Mouse (Mus musculus): ENCODE data around the gene Btla. TPM values are rescaled to one million over a fixed set of nuclear protein-coding genes. Genes with fewer than 3 reads are reported as not detected.

The Btla gene
- polyA plus RNA-seq, 1 experiment from 2014 or later, result 0.17 TPM

DNA sequence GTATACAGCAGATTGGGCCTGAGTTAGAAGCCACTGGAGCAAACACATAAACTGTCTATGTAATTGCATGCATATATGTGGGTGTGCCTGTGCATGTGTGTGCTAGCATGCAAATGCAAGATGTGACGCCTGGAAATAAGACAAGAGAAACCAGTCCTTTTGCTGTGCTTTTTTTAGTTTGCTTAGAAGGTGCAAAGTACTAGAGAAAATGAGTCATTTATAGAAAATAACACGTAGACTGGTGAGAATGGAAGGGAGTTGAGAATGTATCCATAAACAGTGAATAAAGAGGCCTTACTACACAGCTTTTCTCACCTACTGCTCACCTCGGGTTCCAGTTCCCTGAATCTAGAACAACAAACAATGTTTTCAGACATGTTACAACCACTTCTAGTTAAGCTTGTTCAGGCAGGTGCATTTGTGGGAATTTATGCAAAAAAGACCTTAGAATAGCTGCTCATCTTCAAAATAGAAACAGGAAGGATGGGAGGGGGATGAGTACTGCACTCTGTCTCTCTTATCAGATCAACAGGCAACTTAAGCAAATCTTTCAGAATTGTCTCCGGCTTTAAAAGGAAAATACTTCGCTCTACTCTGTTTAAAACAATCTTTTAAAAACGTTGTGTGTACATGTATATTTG, 27.8 kb downstream of the Btla start:
- no peak overlapping the region for H3K4me2 ChIP-seq (replicated peaks; ENCODE audit: low read depth)
- TF ChIP-seq CTCF (IDR thresholded peaks at IDR 0.05; ENCODE audit: low read depth), result no peak
- 79% methylated on average over 6 of the region's 6 CpGs for WGBS

DNA sequence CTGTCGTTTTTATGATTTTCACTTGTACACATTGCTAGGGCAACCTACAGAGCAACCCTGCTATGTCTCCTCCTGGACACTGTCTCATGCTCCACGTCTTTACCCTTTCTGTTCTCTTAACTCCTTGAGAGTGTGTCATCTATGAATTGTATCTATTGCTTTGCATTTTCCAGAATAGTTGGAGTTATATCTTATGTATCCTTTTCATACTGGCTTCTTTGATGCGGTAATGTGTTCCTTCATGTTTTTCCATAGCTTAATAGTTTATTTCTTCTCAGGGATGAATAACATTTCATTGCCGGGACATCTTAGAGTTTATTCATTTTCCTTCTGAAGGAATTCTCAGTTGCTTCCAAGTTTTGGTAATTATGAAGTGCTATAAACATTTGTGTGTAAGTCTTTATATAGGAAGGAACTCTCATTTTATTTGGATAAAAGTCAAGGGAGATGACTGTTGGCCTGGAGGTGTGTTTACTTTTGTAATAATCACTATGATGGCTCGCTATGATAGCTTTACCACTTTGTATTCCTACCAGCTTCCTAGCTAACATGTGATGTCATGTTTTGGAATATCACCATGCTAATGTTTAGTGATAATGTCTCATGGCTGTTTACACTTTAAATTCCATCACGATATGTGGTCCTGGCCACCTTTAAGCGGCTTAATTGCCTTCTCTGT, 31.2 kb downstream of the Btla start:
- Histone ChIP-seq H3K9ac (ENCODE audit: low read depth, low read length) (no peak overlapping the region), H3K4me2 (replicated peaks; ENCODE audit: low read depth) (no peak overlapping the region), H3K27me3 (replicated peaks; ENCODE audit: control insufficient read depth, insufficient read depth, low read length) (no peaks in the 10 kb centered on the region), H3K4me1 (replicated peaks; ENCODE audit: control insufficient read depth, insufficient read depth, low read length) (no peaks in the 10 kb centered on the region), H3K9me3 (ENCODE audit: control insufficient read depth) (no peaks in the 10 kb centered on the region), H3K36me3 (ENCODE audit: control insufficient read depth, insufficient read depth) (no peaks in the 10 kb centered on the region), H3K27ac (ENCODE audit: low read depth, low read length) (no peak overlapping the region), H3K4me3 (ENCODE audit: low read depth, low read length) (no peak overlapping the region)
- TF ChIP-seq CTCF (IDR thresholded peaks at IDR 0.05; ENCODE audit: low read depth), result no peak
- ATAC-seq, result no peak
- whole genome bisulfite sequencing, result 59% methylated on average over 7 of the region's 7 CpGs

More for the DNA sequence above, 27.8 kb downstream of the Btla start:
- Histone ChIP-seq H3K9me3 (ENCODE audit: control insufficient read depth) (no peaks in the 10 kb centered on the region), H3K27ac (ENCODE audit: low read depth, low read length) (no peak overlapping the region), H3K4me3 (ENCODE audit: low read depth, low read length) (no peak overlapping the region), H3K9ac (ENCODE audit: low read depth, low read length) (no peak overlapping the region), H3K4me1 (replicated peaks; ENCODE audit: control insufficient read depth, insufficient read depth, low read length) (no peaks in the 10 kb centered on the region), H3K36me3 (ENCODE audit: control insufficient read depth, insufficient read depth) (no peaks in the 10 kb centered on the region), H3K27me3 (replicated peaks; ENCODE audit: control insufficient read depth, insufficient read depth, low read length) (no peaks in the 10 kb centered on the region)
- no peak for ATAC-seq

DNA sequence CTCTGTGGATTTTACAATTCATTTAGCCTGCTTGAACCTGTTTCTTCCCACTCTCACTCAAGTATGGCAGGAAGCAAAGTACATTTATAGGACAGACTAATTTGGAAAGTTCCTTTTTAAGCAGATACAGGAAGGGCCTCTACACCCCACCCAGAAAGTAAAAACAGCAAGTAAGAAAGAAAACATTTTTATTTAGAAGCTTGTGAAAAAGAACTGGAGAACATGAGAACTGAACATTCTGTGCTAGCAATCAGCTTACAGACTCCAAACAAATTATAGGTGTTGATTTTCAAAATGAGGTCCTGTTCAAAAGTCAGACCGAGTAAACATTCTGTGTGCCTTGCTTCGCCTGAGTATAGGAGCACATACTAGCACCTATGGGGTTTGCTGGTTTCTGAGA, 32.8 kb downstream of the Btla start:
- H3K4me3 ChIP-seq (ENCODE audit: low read depth, low read length), result no peak overlapping the region
- no peaks in the 10 kb centered on the region for H3K36me3 ChIP-seq (ENCODE audit: control insufficient read depth, insufficient read depth)
- H3K9ac ChIP-seq (ENCODE audit: low read depth, low read length), result no peak overlapping the region
- no peaks in the 10 kb centered on the region for H3K27me3 ChIP-seq (replicated peaks; ENCODE audit: control insufficient read depth, insufficient read depth, low read length)
- no peaks in the 10 kb centered on the region for H3K4me1 ChIP-seq (replicated peaks; ENCODE audit: control insufficient read depth, insufficient read depth, low read length)
- no peak overlapping the region for H3K4me2 ChIP-seq (replicated peaks; ENCODE audit: low read depth)
- no peaks in the 10 kb centered on the region for H3K9me3 ChIP-seq (ENCODE audit: control insufficient read depth)
- no peak for TF ChIP-seq CTCF (IDR thresholded peaks at IDR 0.05; ENCODE audit: low read depth)
- 74% methylated on average over 2 of the region's 2 CpGs for WGBS
- H3K27ac ChIP-seq (ENCODE audit: low read depth, low read length), result no peak overlapping the region
- ATAC-seq, result no peak

DNA sequence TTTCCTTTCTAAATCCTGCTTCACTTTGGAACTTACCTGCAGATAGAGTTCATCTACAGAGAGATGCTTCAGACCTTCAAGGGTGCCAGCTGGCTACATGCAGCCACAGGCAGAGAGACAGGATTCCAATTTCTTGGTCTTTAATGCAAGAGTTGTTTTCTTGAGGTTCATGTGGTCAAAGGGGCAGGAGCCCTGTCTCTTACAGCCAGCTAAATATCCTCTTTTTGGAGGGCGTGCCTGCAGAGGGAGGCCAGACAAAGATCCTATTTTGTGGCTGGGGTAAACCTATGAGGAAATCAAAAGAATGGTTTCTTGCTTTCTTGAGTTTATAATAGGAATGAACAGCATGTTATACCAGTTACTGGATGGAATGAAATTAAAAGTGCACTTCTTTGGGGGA, 33.5 kb downstream of the Btla start:
- H3K9me3 ChIP-seq (ENCODE audit: control insufficient read depth), result no peaks in the 10 kb centered on the region
- H3K4me2 ChIP-seq (replicated peaks; ENCODE audit: low read depth), result no peak overlapping the region
- 87% methylated on average over 1 of the region's 1 CpGs for WGBS
- no peaks in the 10 kb centered on the region for H3K27me3 ChIP-seq (replicated peaks; ENCODE audit: control insufficient read depth, insufficient read depth, low read length)
- H3K27ac ChIP-seq (ENCODE audit: low read depth, low read length), result no peak overlapping the region
- no peaks in the 10 kb centered on the region for H3K4me1 ChIP-seq (replicated peaks; ENCODE audit: control insufficient read depth, insufficient read depth, low read length)
- TF ChIP-seq CTCF (IDR thresholded peaks at IDR 0.05; ENCODE audit: low read depth), result no peak
- H3K4me3 ChIP-seq (ENCODE audit: low read depth, low read length), result no peak overlapping the region
- no peak overlapping the region for H3K9ac ChIP-seq (ENCODE audit: low read depth, low read length)
- no peaks in the 10 kb centered on the region for H3K36me3 ChIP-seq (ENCODE audit: control insufficient read depth, insufficient read depth)
- ATAC-seq, result no peak

DNA sequence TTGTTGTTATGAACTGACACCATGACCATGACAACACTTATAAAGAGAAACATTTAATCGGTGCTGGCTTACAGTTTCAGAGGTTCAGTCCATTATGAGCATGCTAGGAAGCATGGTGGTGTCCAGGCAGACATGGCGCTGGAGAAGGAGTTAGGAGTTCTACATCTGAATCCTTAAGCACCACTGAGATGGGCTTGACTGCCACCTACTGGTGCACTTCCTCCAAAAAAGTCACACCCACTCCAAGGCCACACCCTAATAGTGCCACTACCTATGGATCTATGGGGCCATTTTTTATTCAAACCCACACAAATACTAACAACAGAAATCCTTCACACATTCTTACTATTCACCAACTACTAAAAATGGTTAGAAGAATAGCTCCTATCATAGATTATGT, 35.5 kb downstream of the Btla start:
- no peak overlapping the region for H3K27ac ChIP-seq (ENCODE audit: low read depth, low read length)
- no peak overlapping the region for H3K9ac ChIP-seq (ENCODE audit: low read depth, low read length)
- no peak overlapping the region for H3K4me3 ChIP-seq (ENCODE audit: low read depth, low read length)
- 87% methylated on average over 2 of the region's 2 CpGs for WGBS
- peak; percentile 20; the same call in 1 of the 2 replicates for TF ChIP-seq CTCF (IDR thresholded peaks at IDR 0.05; ENCODE audit: low read depth)
- H3K4me1 ChIP-seq (replicated peaks; ENCODE audit: control insufficient read depth, insufficient read depth, low read length), result no peaks in the 10 kb centered on the region
- no peak overlapping the region for H3K4me2 ChIP-seq (replicated peaks; ENCODE audit: low read depth)
- ATAC-seq, result no peak
- no peaks in the 10 kb centered on the region for H3K27me3 ChIP-seq (replicated peaks; ENCODE audit: control insufficient read depth, insufficient read depth, low read length)
- H3K9me3 ChIP-seq (ENCODE audit: control insufficient read depth), result no peaks in the 10 kb centered on the region
- no peaks in the 10 kb centered on the region for H3K36me3 ChIP-seq (ENCODE audit: control insufficient read depth, insufficient read depth)

DNA sequence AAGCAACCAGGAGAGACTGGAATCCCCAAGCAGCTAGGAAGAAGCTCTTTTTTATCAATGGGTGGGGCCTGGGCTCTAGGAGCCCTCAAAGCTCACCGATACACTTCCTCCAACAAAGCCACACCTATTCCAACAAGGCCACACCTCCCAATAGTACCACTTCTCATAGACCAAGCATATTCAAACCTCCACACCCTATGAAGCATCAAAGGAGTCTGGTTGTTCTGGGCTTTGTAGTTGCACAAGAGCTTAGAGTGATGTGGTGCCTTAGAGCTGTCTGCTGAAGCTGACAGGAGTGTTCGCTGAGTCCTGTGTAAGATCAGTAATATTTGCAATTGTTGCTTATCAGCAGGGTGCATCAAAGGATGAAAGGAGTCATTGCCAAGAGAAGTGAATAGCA, 37.2 kb downstream of the Btla start:
- Histone ChIP-seq H3K27me3 (replicated peaks; ENCODE audit: control insufficient read depth, insufficient read depth, low read length) (no peaks in the 10 kb centered on the region), H3K4me2 (replicated peaks; ENCODE audit: low read depth) (no peak overlapping the region), H3K9ac (ENCODE audit: low read depth, low read length) (no peak overlapping the region), H3K27ac (ENCODE audit: low read depth, low read length) (no peak overlapping the region), H3K36me3 (ENCODE audit: control insufficient read depth, insufficient read depth) (no peaks in the 10 kb centered on the region), H3K4me3 (ENCODE audit: low read depth, low read length) (no peak overlapping the region), H3K9me3 (ENCODE audit: control insufficient read depth) (no peaks in the 10 kb centered on the region), H3K4me1 (replicated peaks; ENCODE audit: control insufficient read depth, insufficient read depth, low read length) (no peaks in the 10 kb centered on the region)
- 66% methylated on average over 2 of the region's 2 CpGs for WGBS
- ATAC-seq, result no peak
- TF ChIP-seq CTCF (IDR thresholded peaks at IDR 0.05; ENCODE audit: low read depth), result no peak

All from intestine, postnatal 0 days (tissue).